Mouse (Mus musculus) layer of hippocampus, postnatal 10 days (tissue): ENCODE data around the gene Hexdc. TPM values are rescaled to one million over a fixed set of nuclear protein-coding genes. Genes with fewer than 3 reads are reported as not detected.

Experiments used
- DNase-seq, 2 experiments: peaks; one replicate each; pipeline ENCODE4 v3.0.0; 2021; ENCODE audit warnings: low spot score in 2 of 2
- long read RNA-seq: library from polyadenylated mRNA; stranded (forward); transcript quantifications from one replicate; pipeline ENCODE4 v2.0.0, GENCODE M21; 2023
- total RNA-seq, 2 experiments: library from RNA; stranded (reverse); gene quantifications; 2 replicates each; pipeline ENCODE4 v1.2.3; 2021

Hexdc gene
- total RNA-seq = 10 to 100 TPM; 38.7 to 41.1 TPM
- long read RNA-seq, partial matches to known transcripts = 9 of 17 reads
- long read RNA-seq, other reads (novel, unspliced or antisense) = 8 of 17 reads

GRCm38 (mm10) chr11:121204161-121205006 lies at the start of gene Hexdc, which contains the start of gene Ogfod3:
Gene Hexdc (plus strand): TSS chr11:121204433.
Gene Ogfod3 (minus strand): TSS chr11:121204711.
- peak; percentile 94 to 95 for DNase-seq

DNA sequence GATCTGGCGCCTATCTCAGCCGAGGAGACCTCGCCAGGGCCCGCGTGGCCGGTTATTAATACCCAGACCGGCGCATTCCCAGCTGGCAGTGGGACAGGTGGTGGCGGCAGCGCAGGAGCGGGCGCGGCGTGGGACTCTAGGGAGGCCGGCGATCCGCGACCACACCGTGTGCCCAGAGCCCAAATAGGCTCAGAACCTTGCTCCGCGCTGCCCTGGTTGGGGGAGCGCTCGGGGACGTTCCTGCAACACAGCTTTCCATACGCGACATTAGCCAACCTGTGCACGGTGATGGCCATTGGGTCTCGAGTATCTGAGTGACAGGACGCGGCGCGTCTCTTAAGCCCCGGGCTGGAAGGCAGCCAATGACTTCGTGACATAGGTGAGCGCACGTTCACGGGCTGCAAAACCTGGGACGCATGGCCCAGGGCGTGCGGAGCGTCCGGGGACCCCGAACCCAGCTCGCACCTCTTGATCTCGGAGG lies 47.8 kb upstream of the Hexdc start:
- peak; percentile 17 to 25 for DNase-seq

DNA sequence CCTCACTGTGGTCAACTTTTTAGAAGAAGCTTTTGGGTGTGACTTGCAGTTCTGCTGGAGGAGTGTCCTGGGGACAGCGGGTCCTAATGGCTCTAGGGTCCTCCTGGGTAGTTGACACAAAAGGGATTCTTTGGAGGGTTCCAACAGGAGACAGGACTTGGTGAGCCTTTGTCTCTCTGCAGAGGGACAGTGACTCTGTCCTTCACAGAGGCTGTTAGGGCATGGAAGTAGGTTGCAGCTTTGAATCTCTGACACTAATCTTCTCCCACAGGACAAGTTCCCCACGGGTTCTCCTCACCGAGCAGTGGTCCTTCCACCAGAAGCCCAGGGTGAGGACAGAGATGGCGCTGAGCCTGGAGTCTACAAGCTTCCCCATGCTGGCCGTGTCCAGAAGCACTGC lies 44.3 kb upstream of the Hexdc start, which contains the start of gene Uts2r:
Gene Uts2r (plus strand): TSS at position 301 of the 400 bp plus-strand sequence.
- no peak for DNase-seq

GRCm38 (mm10) chr11:121160636-121161346 lies 43.4 kb upstream of the Hexdc start:
- no peak for DNase-seq

DNA sequence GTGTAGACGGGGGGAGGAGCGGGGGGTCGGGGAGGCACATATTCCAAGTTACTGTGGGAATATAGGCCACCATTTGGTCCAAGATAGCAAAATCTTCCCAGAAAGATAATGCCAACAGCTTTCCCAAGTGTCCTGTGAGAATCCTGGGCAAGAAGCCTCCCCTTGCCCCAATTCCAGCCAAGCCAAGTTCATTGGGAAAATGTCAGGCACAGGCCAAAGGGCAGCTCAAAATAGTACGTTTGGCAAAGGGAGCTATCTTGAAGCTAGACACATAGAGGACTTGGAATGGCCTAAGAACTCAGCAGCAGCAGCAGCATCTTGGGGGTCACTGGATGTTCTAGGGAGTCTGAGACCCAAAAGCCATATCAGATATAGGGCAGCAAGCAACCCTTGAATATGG lies 40.5 kb upstream of the Hexdc start:
- no peak for DNase-seq

- peak; percentile 13 to 26 for DNase-seq
Observed at GRCm38 (mm10) chr11:121173203-121173602, 31.0 kb upstream of the Hexdc start.

DNA sequence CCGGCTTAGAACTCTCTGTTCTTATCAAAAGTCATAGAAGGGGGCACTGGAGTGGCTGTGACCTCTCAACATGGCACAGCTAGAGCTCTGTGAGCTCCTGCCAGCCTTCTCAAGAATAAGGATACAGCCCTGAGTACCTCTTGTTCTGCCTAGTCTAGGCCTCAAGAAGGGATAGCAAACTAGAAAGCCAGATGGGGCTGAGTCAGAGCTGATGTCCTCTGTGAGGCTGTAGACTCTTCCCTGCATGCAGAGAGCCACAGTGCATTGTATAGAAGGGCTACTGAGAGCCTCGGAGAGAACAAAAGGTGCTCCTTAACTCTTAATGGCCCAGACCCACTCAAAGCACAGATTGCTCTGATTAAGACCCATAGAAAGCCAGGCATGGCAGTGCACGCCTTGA lies 30.0 kb upstream of the Hexdc start:
- DNase-seq = no peak

DNA sequence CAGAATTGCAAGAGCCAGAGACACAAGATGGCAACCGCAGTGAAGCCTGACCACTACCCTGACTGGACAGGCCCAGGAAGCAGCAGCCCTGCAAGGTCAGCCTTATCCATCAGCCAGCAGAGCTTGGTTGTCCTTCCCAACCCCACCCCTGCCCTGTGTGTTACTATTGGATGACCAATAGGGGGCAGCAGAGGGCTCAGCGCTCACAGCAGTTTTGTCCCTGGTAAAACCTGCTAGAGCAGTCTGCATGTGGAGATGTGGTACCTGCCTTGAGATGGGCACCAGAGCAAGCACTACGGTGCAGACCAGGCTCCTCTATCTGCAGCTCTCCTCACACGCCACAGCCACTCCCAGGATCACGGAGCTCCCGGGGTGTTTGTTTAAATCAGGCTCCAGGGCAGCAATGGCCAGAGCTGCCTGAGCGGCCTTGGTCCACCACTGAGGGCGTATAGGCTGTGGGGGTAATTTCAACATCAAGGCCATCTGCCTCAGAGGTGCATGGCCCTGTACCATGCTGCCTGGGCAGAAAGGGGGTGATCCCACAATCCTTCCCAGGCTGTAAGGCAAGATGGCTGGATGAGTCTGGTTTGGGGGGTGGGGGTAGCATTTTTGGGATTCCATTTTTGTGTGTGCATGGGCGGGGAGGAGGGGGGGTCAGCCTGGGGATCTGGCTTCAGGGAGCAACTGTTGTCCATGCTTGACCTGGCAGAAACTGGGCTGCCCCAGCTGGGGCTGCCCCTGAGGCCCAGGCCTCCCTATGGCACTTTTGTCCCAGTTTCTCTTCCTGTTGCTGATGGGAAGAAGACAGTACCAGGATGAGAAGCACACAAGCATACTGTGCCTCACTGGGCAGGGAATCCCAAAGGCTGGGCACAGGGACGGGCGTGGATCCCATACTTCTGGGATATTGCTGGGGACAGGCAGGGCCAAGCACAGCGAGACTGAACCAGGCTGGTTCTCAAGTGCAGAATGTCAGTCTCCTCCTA lies 27.7 kb upstream of the Hexdc start:
- DNase-seq = peak; percentile 47 to 68

DNA sequence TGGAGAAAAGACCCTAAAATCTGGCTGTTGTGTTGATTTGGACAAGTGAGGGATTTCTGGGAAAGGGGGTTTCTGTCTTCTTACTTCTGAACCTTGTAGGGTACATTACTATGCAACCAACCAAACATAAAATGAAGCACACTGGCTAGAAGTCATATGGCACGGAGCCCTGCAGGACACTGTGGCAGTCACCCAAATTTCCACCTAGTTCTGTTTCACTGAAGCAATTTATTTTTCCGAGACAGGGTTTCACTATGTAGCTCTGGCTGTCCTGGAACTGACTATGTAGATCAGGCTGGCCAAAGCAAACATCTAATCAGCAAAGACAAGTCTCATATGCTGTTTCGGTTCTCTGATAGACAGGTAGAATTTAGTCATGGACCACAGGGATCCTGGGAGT lies 14.6 kb upstream of the Hexdc start:
- no peak for DNase-seq

DNA sequence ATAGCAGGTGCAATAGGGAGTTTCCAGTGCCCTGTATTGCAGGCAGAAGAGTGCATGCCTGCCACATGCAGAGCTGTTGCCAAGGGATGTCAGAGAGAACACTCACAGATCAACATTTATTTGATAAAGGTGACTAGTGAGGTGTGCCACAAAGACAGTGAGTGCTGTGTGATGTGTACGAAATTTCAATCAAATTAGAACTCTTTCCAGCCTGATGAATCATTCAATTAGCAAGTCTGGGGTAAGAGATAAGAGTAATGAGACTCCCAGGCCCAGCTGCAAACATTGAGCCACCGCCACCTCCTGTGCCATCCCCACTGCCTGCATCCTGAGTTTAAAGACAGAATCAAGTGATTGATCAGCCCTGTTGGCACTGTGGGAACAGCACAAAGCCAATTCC lies 11.5 kb upstream of the Hexdc start:
- no peak for DNase-seq

DNA sequence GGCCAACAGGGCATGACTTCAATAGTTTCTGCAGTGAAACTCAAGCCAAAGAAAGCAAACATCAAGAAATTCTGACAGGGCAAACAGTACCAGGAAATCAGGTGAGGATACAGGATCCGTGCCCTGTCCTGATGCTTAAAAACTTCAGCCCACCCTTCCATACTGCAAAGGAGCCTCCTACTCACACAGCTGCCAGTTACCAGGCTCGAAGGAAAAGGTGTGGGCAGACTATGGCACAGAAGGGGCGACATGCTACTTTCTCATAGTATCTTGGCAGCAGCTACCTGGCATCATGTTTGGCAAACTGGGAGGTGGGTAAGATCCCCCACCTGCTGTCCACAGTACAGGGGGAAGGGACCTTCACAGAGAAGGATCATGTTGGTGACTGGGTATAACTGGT lies 10.8 kb upstream of the Hexdc start:
- no peak for DNase-seq

DNA sequence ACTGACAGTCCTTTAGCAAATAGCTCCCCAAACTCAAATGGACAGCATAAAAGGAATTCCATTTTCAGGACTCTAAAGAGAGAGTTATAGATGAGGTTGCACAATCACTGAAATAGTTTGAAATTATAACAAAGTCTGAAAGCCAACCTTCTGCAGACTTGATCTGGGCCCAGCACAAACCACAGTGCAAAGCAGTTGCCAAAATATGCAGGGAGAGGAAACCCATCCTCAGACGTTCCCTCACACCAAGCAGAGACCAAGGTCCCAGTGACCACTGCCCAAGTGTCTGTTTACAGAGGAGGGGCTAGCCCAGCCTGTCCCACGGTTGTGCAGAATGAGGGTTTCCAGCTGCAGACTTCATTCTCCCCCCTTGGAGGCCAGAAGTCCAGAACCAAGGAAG lies 5.6 kb upstream of the Hexdc start:
- DNase-seq = no peak

DNA sequence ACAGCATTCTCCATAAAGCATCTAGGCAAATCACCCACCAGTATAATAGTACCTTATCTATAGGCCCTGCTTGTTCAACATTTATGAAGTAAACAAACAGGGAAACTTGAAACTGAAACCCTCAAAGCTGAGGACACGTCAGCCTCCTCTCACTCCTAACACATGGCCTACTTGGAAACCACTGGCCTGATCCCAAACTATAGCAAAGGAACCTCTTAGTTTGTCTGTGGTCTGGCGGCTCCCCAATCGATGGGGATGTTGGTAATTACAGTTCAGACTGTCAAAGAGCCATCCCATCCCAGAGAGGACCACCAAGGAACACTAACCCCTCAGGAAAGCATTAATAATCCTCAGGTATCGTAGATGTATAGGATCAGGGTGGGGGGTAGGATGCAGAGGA lies 4.4 kb upstream of the Hexdc start:
- DNase-seq = no peak

DNA sequence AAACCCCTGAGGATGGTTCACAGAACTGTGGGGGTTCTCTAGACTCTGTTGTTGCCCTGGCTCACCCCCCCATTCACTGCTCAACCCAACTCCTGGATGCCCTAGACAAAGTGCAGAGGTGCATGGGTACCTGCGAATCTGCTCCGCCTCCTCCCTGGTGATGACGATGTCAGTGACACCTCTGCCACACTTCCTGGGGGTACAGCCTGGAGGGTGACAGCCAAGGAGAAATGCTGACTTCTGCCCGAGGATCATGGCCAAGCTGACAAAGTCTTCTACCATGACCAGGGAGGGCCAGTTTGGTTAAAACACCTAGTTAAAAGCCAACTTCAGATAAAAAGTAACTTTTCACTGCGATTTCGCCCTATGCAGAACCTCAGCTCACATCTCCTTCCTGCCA lies 3.5 kb upstream of the Hexdc start:
- DNase-seq = no peak

GRCm38 (mm10) chr11:121201436-121202198 lies 2.6 kb upstream of the Hexdc start:
- peak; percentile 42 to 50 for DNase-seq

- DNase-seq = no peak
Observed at GRCm38 (mm10) chr11:121203859-121204160, 423 bp upstream of the Hexdc start.

DNA sequence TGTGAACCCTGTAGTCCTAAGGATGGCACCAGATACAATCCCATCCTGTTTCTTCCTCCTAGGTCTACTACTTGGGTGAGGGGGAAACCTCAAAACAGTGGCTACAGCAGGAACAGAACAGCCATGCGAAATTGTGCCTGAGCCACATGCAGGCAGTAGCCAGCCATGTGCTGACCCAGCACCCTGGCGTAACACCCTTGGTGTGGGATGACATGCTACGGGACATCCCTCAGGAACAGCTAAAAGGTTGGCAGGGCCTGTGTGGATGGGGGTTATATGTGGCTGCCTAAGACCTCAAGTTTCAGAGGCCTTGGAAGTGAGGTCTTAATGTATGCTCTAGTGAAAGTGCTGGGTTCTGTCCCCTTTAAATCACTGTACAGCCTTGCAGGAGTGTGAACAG lies 12.6 kb downstream of the Hexdc start:
- no peak for DNase-seq

DNA sequence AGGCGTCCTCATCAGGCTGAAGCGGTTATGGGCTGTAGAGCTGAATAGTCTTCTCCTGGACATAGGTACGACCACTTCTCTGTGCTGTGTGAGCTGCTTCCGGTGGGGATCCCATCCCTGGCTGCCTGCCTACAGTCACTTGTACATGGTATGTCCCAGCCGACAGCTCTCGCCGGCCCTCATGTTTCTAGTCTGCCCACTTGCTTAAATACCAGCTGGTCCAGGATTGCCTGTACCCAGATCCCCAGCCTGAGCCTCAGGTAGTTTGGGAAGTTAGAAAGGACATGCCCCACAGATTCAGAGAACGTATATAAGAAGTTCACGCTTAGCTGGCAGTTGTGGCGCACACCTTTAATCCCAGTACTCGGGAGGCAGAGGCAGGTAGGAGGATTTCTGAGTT lies 15.5 kb downstream of the Hexdc start:
- no peak for DNase-seq

DNA sequence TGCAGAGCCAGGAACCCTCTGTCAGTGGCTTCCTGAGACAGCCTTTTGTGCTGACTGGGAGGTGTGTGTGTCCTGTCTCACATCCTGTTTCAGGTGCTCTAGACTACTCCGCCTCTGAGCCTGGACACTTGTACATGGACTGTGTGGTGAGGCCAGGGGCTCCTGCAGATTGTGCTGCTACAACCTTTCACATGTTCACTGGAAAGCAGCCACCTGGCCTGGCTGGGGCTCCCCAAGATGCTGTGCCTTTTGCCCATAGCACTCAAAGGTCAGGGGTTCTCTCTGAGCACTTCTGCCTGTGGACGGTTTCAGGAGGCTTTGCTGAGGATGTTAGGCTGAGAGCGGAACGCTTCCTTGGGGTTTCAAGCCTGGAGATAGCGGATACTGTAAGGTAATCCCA lies 16.5 kb downstream of the Hexdc start:
- no peak for DNase-seq

GRCm38 (mm10) chr11:121221321-121222010 lies 17.2 kb downstream of the Hexdc start:
- no peak for DNase-seq
